Mouse (Mus musculus): ENCODE data around the gene Fbll1. TPM values are rescaled to one million over a fixed set of nuclear protein-coding genes. Genes with fewer than 3 reads are reported as not detected.
"Not testable (repeated sequence)": the region's sequence is repeated elsewhere in the genome, so short reads cannot be mapped to it uniquely, and the experiment has no call there.

The Fbll1 gene
- 4.8 and 12.2 TPM in 2 replicates for polyA plus RNA-seq (2015; fragmentation: Nextera tagmentation; extraction: Ambion mirVana)

GRCm38 (mm10) chr11:35798874-35799273 lies at the start of gene Fbll1:
TSS of gene Fbll1 (minus strand) at chr11:35798884.
- ATAC-seq: peak; percentile 37; the same call in 1 of the 2 replicates

GRCm38 (mm10) chr11:35844299-35844698 lies 45.6 kb upstream of the Fbll1 start:
- Histone ChIP-seq H3K4me3 (ENCODE audit: low read length) (no peak overlapping the region), H3K36me3 (ENCODE audit: control insufficient read depth, insufficient read depth, low read length) (peaks cover 8% of the 10 kb centered on the region; the same call in 1 of the 2 replicates), H3K27ac (ENCODE audit: low read depth, low read length) (no peak overlapping the region), H3K27me3 (replicated peaks; ENCODE audit: control insufficient read depth, insufficient read depth, low read length) (no peaks in the 10 kb centered on the region), H3K4me2 (ENCODE audit: low read length) (no peak overlapping the region), H3K9ac (ENCODE audit: low read depth, low read length) (no peak overlapping the region), H3K4me1 (ENCODE audit: control insufficient read depth, insufficient read depth, low read depth, low read length) (no peaks in the 10 kb centered on the region), H3K9me3 (ENCODE audit: control insufficient read depth, low read length) (no peaks in the 10 kb centered on the region)
- WGBS: 89% methylated on average over 9 of the region's 9 CpGs
- ATAC-seq: no peak

More at GRCm38 (mm10) chr11:35798874-35799273, at the start of gene Fbll1:
- Histone ChIP-seq H3K9me3 (ENCODE audit: control insufficient read depth, low read length) (no peaks in the 10 kb centered on the region), H3K4me2 (ENCODE audit: low read length) (peak within 1 kb of the TSS; percentile 54), H3K27me3 (replicated peaks; ENCODE audit: control insufficient read depth, insufficient read depth, low read length) (peaks cover 4% of the 10 kb centered on the region), H3K36me3 (ENCODE audit: control insufficient read depth, insufficient read depth, low read length) (no peaks in the 10 kb centered on the region), H3K4me1 (ENCODE audit: control insufficient read depth, insufficient read depth, low read depth, low read length) (peaks cover 11% of the 10 kb centered on the region), H3K27ac (ENCODE audit: low read depth, low read length) (peak within 1 kb of the TSS; percentile 91), H3K9ac (ENCODE audit: low read depth, low read length) (peak within 1 kb of the TSS; percentile 83), H3K4me3 (ENCODE audit: low read length) (peak within 1 kb of the TSS; percentile 76)
- WGBS: 5% methylated on average over 11 of the region's 11 CpGs

- not testable (repeated sequence) for H3K4me2 ChIP-seq (ENCODE audit: low read length); H3K36me3 ChIP-seq (ENCODE audit: control insufficient read depth, insufficient read depth, low read length); H3K27me3 ChIP-seq (replicated peaks; ENCODE audit: control insufficient read depth, insufficient read depth, low read length); H3K9ac ChIP-seq (ENCODE audit: low read depth, low read length); H3K4me1 ChIP-seq (ENCODE audit: control insufficient read depth, insufficient read depth, low read depth, low read length); H3K27ac ChIP-seq (ENCODE audit: low read depth, low read length); H3K4me3 ChIP-seq (ENCODE audit: low read length); H3K9me3 ChIP-seq (ENCODE audit: control insufficient read depth, low read length); ATAC-seq
- 83% methylated on average over 4 of the region's 4 CpGs for WGBS
Observed at GRCm38 (mm10) chr11:35842560-35842959, 43.9 kb upstream of the Fbll1 start.

DNA sequence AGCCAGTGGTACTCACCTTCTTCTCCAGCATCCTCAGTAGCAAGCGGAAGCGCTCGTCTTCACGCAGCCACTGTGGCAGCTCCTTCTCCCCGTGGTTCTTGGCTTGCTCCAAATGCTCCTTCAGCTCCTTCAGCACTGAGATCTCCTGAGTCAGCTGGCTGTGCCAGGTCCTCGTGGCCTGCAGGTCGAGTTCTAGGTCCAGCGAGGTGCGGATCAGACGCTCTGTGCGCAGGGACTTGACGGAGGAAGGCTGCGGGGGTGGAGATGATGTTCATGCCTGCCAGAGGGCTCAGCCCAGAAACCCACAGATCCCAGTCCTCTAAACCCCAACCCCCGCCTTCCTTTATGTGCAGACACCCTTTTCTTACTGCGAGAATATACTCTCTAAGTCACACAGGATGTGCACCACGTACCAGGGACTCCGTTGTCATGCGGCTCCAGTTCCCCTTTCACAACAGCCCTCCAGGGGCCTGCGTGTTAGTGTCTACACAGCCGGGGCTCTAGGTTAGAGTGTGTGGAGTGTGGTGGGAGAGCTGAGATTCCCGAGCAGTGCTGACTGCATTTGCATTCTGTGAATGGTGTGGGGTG lies 43.1 kb upstream of the Fbll1 start:
- WGBS: 78% methylated on average over 21 of the region's 21 CpGs

GRCm38 (mm10) chr11:35840806-35841205 lies 42.1 kb upstream of the Fbll1 start:
- not testable (repeated sequence) for H3K36me3 ChIP-seq (ENCODE audit: control insufficient read depth, insufficient read depth, low read length); H3K9me3 ChIP-seq (ENCODE audit: control insufficient read depth, low read length); H3K4me2 ChIP-seq (ENCODE audit: low read length); H3K9ac ChIP-seq (ENCODE audit: low read depth, low read length); H3K4me1 ChIP-seq (ENCODE audit: control insufficient read depth, insufficient read depth, low read depth, low read length); H3K4me3 ChIP-seq (ENCODE audit: low read length); ATAC-seq; H3K27ac ChIP-seq (ENCODE audit: low read depth, low read length); H3K27me3 ChIP-seq (replicated peaks; ENCODE audit: control insufficient read depth, insufficient read depth, low read length)
- 91% methylated on average over 4 of the region's 4 CpGs for WGBS

More for the DNA sequence above, 43.1 kb upstream of the Fbll1 start:
- no peaks in the 10 kb centered on the region for H3K9me3 ChIP-seq (ENCODE audit: control insufficient read depth, low read length)
- no peak for ATAC-seq
- peaks cover 8% of the 10 kb centered on the region; the same call in 1 of the 2 replicates for H3K36me3 ChIP-seq (ENCODE audit: control insufficient read depth, insufficient read depth, low read length)
- no peak overlapping the region for H3K4me2 ChIP-seq (ENCODE audit: low read length)
- H3K4me1 ChIP-seq (ENCODE audit: control insufficient read depth, insufficient read depth, low read depth, low read length): no peaks in the 10 kb centered on the region
- H3K27ac ChIP-seq (ENCODE audit: low read depth, low read length): no peak overlapping the region
- no peak overlapping the region for H3K4me3 ChIP-seq (ENCODE audit: low read length)
- no peaks in the 10 kb centered on the region for H3K27me3 ChIP-seq (replicated peaks; ENCODE audit: control insufficient read depth, insufficient read depth, low read length)
- H3K9ac ChIP-seq (ENCODE audit: low read depth, low read length): no peak overlapping the region

DNA sequence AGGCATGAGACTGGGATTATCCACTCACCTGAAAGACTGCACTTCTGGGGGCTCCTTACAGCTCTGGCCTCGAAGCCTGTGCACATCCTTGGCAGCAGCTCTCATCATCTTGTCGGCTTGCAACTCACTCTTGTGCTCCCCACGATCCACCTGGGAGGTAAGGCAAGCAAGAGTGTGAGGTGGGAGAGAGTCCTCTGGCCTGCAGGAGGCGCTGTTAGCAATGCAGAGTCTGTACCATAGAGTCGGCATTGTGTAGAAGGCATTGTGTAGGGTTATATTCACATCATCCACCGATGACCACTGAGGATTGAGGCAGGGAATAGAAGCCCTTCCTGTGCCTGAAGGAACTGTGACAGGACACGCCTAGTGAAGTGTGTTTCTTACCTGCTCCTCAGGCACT lies 41.6 kb upstream of the Fbll1 start:
- Histone ChIP-seq H3K9me3 (ENCODE audit: control insufficient read depth, low read length) (no peaks in the 10 kb centered on the region), H3K27me3 (replicated peaks; ENCODE audit: control insufficient read depth, insufficient read depth, low read length) (no peaks in the 10 kb centered on the region), H3K27ac (ENCODE audit: low read depth, low read length) (no peak overlapping the region), H3K9ac (ENCODE audit: low read depth, low read length) (no peak overlapping the region), H3K4me2 (ENCODE audit: low read length) (no peak overlapping the region), H3K4me1 (ENCODE audit: control insufficient read depth, insufficient read depth, low read depth, low read length) (no peaks in the 10 kb centered on the region), H3K36me3 (ENCODE audit: control insufficient read depth, insufficient read depth, low read length) (peaks cover 8% of the 10 kb centered on the region; the same call in 1 of the 2 replicates), H3K4me3 (ENCODE audit: low read length) (no peak overlapping the region)
- 82% methylated on average over 7 of the region's 7 CpGs for WGBS
- no peak for ATAC-seq

DNA sequence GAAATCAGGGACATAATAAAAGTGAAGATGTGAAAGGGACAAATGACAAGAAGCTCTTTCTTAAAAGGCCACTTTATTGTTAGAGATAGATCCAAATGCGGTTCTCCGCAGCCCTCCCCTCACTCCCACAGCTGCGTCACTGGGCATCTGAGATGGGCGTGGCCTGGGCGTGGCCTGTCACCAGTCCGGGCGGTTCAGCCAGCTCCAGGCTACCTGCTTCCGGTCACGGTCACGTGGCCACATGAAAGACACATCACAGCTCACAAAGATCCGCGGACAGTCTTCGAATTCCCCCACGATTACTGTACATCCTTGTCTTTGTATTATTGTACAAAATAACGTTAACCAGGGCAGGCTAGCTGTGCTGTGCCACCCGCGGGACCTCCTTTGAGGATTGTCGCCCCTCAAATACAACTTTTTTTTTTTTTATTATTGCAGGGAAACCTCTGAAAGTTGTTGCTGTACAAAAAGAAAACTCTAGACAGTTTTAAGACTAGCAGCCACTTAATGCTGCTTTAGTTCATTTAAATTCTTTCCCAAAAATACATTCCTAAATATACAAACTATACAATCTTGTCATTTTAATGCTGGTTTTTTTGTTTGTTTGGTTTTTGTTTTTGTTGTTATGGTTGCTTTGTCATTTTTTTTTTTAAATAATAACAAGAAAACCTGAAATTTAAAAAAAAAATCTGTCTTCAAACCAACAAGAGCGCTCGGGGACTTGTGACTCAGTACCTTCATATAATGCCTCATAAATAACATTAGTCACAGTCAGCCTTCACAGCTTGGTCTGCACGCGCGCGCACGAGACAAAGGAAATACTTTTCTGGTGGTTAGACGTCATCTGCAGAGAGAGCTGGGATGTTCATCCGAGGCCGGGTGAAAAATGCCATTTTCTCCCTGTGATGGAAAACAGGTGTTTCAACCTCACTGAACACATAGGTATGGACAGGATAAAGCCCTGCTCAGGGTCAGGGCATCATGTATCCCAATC lies 40.0 kb upstream of the Fbll1 start:
- Histone ChIP-seq H3K4me1 (ENCODE audit: control insufficient read depth, insufficient read depth, low read depth, low read length) (peaks cover 2% of the 10 kb centered on the region), H3K4me2 (ENCODE audit: low read length) (peak overlapping the region; percentile 61), H3K4me3 (ENCODE audit: low read length) (peak overlapping the region; percentile 33), H3K27me3 (replicated peaks; ENCODE audit: control insufficient read depth, insufficient read depth, low read length) (no peaks in the 10 kb centered on the region), H3K9me3 (ENCODE audit: control insufficient read depth, low read length) (no peaks in the 10 kb centered on the region), H3K36me3 (ENCODE audit: control insufficient read depth, insufficient read depth, low read length) (peaks cover 8% of the 10 kb centered on the region; the same call in 1 of the 2 replicates), H3K9ac (ENCODE audit: low read depth, low read length) (peak overlapping the region; percentile 44), H3K27ac (ENCODE audit: low read depth, low read length) (peak overlapping the region; percentile 1; the same call in 1 of the 2 replicates)
- 15% methylated on average over 28 of the region's 28 CpGs for WGBS
- peak; percentile 74 for ATAC-seq

- no peaks in the 10 kb centered on the region for H3K27me3 ChIP-seq (replicated peaks; ENCODE audit: control insufficient read depth, insufficient read depth, low read length)
- no peak for ATAC-seq
- no peak overlapping the region for H3K9ac ChIP-seq (ENCODE audit: low read depth, low read length)
- H3K9me3 ChIP-seq (ENCODE audit: control insufficient read depth, low read length): no peaks in the 10 kb centered on the region
- H3K27ac ChIP-seq (ENCODE audit: low read depth, low read length): no peak overlapping the region
- 0 out of 2 replicates have a peak, but pooled peaks cover 4% of the 10 kb centered on the region for H3K36me3 ChIP-seq (ENCODE audit: control insufficient read depth, insufficient read depth, low read length)
- 84% methylated on average over 5 of the region's 5 CpGs for WGBS
- H3K4me1 ChIP-seq (ENCODE audit: control insufficient read depth, insufficient read depth, low read depth, low read length): peaks cover 11% of the 10 kb centered on the region
- H3K4me3 ChIP-seq (ENCODE audit: low read length): no peak overlapping the region
- H3K4me2 ChIP-seq (ENCODE audit: low read length): peak overlapping the region; percentile 61; the same call in 1 of the 2 replicates
Observed at GRCm38 (mm10) chr11:35837156-35838126, 38.8 kb upstream of the Fbll1 start.
